Mouse (Mus musculus) testis, postnatal 10 days (tissue): ENCODE results near the gene Rab44.

Experiments used
- DNase-seq: peaks from one replicate; pipeline ENCODE4 v3.0.0; 2021; ENCODE audit warnings: low spot score

The Rab44 gene

GRCm38 (mm10) chr17:29091348-29091944 lies 22.5 kb upstream of the Rab44 start:
- DNase-seq, result peak; percentile 36

- peak; percentile 35 for DNase-seq
Observed at GRCm38 (mm10) chr17:29092497-29092896, 21.4 kb upstream of the Rab44 start.

- peak; percentile 83 for DNase-seq
Observed at GRCm38 (mm10) chr17:29093110-29093952, 20.6 kb upstream of the Rab44 start.

GRCm38 (mm10) chr17:29093961-29094309 lies 20.0 kb upstream of the Rab44 start:
- peak; percentile 46 for DNase-seq

GRCm38 (mm10) chr17:29094310-29095181 lies 19.4 kb upstream of the Rab44 start:
- peak; percentile 80 for DNase-seq

- DNase-seq, result peak; percentile 97
Observed at GRCm38 (mm10) chr17:29095201-29095733, 18.7 kb upstream of the Rab44 start.

- DNase-seq, result peak; percentile 30
Observed at GRCm38 (mm10) chr17:29096245-29096644, 17.7 kb upstream of the Rab44 start.

GRCm38 (mm10) chr17:29096851-29097561 lies 16.9 kb upstream of the Rab44 start:
- peak; percentile 33 for DNase-seq

- DNase-seq, result peak; percentile 42
Observed at GRCm38 (mm10) chr17:29098291-29098690, 15.7 kb upstream of the Rab44 start.

GRCm38 (mm10) chr17:29099076-29099475 lies 14.9 kb upstream of the Rab44 start:
- DNase-seq, result peak; percentile 28

- DNase-seq, result peak; percentile 23
Observed at GRCm38 (mm10) chr17:29100627-29101026, 13.3 kb upstream of the Rab44 start.

GRCm38 (mm10) chr17:29110356-29110755 lies 3.6 kb upstream of the Rab44 start:
- DNase-seq, result peak; percentile 31

GRCm38 (mm10) chr17:29111332-29111731 lies 2.6 kb upstream of the Rab44 start:
- peak; percentile 16 for DNase-seq

GRCm38 (mm10) chr17:29116023-29116422 lies 2.1 kb downstream of the Rab44 start:
- peak; percentile 39 for DNase-seq

GRCm38 (mm10) chr17:29117006-29117648 lies 3.2 kb downstream of the Rab44 start:
- peak; percentile 26 for DNase-seq

- DNase-seq, result peak; percentile 56
Observed at GRCm38 (mm10) chr17:29118057-29118456, 4.1 kb downstream of the Rab44 start.

- peak; percentile 53 for DNase-seq
Observed at GRCm38 (mm10) chr17:29120666-29121065, 6.7 kb downstream of the Rab44 start.

GRCm38 (mm10) chr17:29122817-29123216 lies 8.9 kb downstream of the Rab44 start:
- DNase-seq, result peak; percentile 48

- peak; percentile 30 for DNase-seq
Observed at GRCm38 (mm10) chr17:29123578-29124174, 9.7 kb downstream of the Rab44 start.

GRCm38 (mm10) chr17:29126561-29126960 lies 12.6 kb downstream of the Rab44 start:
- DNase-seq, result peak; percentile 27

GRCm38 (mm10) chr17:29129341-29129740 lies 15.4 kb downstream of the Rab44 start:
- DNase-seq, result no peak
